Mouse (Mus musculus): ENCODE data around the gene Wipf1.
A peak's percentile ranks its signal among the peaks of the same experiment; 100 is the strongest.
"Not testable (repeated sequence)": the region's sequence is repeated elsewhere in the genome, so short reads cannot be mapped to it uniquely, and the experiment has no call there.

Wipf1 gene

DNA sequence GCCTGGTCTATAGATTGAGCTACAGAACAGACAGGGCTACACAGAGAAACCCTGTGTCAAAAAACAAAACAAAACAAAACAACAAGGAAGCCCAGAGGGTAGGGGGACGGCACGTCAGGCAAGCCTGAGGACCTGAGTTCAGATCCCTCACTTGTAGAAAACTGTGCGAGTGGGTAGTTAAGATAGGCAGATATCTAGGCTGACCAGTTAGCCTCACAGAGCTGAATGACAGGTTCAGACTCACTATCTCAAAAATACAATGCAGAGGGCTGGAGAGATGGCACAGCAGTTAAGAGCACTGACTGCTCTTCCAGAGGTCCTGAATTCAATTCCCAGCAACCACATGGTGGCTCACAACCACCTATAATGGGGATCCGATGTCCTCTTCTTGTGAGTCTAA is 23.2 kb downstream of the Wipf1 start:
- DNase-seq (ENCODE audit: low spot score), result not testable (repeated sequence)

- no peak for DNase-seq (ENCODE audit: low spot score)
Observed at GRCm38 (mm10) chr2:73502863-73503429, 26.6 kb downstream of the Wipf1 start.

GRCm38 (mm10) chr2:73500864-73501263 is 28.7 kb downstream of the Wipf1 start:
- peak; percentile 88 for DNase-seq (ENCODE audit: low spot score)

GRCm38 (mm10) chr2:73498322-73498721 is 31.2 kb downstream of the Wipf1 start:
- DNase-seq (ENCODE audit: low spot score), result no peak

- no peak for DNase-seq (ENCODE audit: low spot score)
Observed at GRCm38 (mm10) chr2:73497572-73497971, 32.0 kb downstream of the Wipf1 start.

DNA sequence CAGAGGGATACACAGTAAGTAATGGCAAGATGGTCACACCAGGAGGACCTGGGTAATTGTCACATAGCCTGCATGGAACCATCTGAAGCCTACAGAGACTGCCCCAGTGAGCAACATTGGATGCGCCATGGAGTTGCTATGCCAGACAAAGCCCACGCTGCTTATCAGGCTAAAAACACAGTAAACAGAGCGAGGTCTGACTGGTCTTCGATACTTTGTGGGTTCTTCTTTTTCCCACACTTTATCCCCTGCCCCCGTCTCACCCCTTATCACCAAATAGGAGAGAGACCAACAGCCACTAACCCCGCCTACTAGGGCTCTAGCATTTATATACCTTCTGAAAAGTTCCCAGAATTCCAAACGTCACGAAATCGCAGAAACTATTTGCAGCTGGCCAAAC is 32.6 kb downstream of the Wipf1 start:
- DNase-seq (ENCODE audit: low spot score), result no peak

GRCm38 (mm10) chr2:73496329-73496685 is 33.2 kb downstream of the Wipf1 start:
- peak; percentile 60 for DNase-seq (ENCODE audit: low spot score)

GRCm38 (mm10) chr2:73495617-73496328 is 33.8 kb downstream of the Wipf1 start:
- DNase-seq (ENCODE audit: low spot score), result peak; percentile 68

- DNase-seq (ENCODE audit: low spot score), result no peak
Observed at GRCm38 (mm10) chr2:73493517-73493916, 36.0 kb downstream of the Wipf1 start.

DNA sequence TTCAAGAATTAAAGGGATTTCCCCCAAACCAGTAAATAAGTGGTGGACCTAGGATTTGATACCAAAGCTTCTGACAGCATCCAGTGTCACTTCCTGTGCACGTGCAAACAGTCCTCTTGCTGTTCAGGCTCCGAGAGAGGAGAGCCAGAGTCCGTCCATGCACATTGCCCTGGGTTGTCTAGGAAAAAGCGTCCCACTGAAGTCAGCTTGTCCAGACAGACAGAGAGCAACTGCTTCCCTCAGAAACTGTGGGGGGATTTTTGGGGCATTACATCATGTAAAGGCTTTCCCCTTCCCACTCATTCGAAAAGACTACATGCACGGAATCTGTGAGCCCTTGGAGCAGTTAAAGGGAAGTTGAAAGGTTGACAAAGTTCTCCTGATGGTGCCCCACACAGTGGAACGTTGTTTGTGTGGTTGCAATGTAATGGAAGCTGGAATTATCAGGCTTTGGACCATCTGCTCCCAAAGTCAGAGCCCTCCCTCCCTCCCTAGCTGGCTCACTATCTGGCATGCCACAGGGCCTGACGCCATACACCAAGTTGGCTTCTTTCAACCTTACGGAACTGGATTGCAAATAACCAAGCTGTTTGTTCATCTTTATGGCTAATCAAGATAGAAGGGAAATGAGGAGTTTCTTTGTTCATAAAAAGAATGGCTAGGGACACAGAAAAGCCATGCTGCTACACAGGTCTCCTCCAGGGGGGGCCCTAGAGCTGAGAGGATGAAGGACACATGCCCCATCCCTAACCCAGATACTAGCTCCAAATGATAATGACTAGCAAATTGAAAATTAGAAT is 37.9 kb downstream of the Wipf1 start:
- no peak for DNase-seq (ENCODE audit: low spot score)

GRCm38 (mm10) chr2:73490466-73490865 is 39.1 kb downstream of the Wipf1 start:
- DNase-seq (ENCODE audit: low spot score), result no peak

- DNase-seq (ENCODE audit: low spot score), result peak; percentile 59
Observed at GRCm38 (mm10) chr2:73486120-73486601, 43.4 kb downstream of the Wipf1 start.

GRCm38 (mm10) chr2:73485236-73486119 is 44.1 kb downstream of the Wipf1 start:
- peak; percentile 77 for DNase-seq (ENCODE audit: low spot score)

- DNase-seq (ENCODE audit: low spot score), result peak; percentile 67
Observed at GRCm38 (mm10) chr2:73484561-73485235, 44.8 kb downstream of the Wipf1 start.

DNA sequence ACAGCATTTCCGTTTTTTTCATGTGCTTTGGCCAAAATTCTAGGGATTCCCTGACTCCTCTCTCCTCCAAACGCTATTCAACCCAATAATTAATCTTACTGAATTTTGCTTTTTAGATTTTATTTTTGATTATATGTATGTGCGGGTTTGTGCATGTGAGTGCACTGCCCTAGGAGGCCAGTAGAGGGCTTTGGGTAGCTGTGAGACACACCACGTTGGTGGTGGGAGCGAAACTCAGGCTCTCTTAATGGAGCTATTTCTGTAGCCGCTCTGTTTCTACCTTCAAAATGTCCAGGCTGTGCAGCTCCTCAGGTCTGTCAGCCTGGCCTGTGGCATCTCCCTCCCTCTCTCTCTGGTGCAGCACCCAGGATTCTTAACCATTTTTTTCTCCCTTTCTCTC is 50.7 kb downstream of the Wipf1 start:
- no peak for DNase-seq (ENCODE audit: low spot score)

- no peak for DNase-seq (ENCODE audit: low spot score)
Observed at GRCm38 (mm10) chr2:73477501-73477900, 52.0 kb downstream of the Wipf1 start.

- DNase-seq (ENCODE audit: low spot score), result no peak
Observed at GRCm38 (mm10) chr2:73475519-73475918, 54.0 kb downstream of the Wipf1 start.

GRCm38 (mm10) chr2:73472130-73472529 is 57.4 kb downstream of the Wipf1 start:
- DNase-seq (ENCODE audit: low spot score), result no peak

DNA sequence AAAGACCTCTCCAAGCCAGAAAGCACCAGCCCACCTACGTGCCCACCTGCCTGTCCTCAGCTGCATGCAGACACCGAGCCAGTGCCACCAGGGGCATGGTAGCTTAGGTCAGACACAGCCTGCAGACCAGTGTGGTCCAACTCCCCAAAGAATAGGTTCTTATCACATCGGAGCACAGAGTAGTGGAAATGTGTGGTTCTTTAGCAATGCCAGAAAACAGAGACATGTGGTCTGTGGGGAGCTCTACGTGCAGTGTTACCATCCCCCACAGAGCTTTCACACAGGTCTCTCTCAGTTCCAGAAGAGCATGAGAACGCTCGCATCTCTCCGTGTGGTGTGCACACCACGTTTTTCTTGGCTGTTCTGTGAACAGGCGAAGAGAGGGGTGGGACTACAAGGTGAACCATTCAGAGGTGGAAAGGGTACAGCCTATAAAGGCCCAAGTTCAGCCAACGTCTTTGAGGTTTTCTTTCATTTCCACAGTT is 59.3 kb downstream of the Wipf1 start:
- no peak for DNase-seq (ENCODE audit: low spot score)

DNA sequence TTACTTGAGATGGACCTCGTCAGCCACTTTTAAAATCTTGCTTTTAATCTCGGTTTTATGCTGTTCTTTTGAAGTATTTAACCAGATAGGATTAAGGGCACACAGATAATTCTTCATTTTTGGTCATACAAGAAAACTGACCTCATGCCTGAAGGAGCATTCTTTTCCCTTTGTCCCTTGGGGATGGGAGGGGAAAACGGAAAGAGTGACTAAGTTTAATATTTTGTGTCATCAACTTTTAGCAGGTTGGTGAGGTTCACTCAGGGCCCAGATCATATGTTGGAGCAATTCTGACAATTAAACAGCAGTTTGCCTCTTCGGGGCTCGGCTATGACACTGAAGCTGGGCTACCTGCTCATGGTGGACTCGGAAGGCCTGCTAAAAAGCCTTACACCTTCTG is 60.0 kb downstream of the Wipf1 start:
- DNase-seq (ENCODE audit: low spot score), result no peak

GRCm38 (mm10) chr2:73468993-73469392 is 60.5 kb downstream of the Wipf1 start:
- DNase-seq (ENCODE audit: low spot score), result no peak

Measured in yolk sac, embryonic 10.5 days (tissue).